Mouse (Mus musculus) A20 (cell line): ENCODE results near the gene Cd163.
"Not testable (repeated sequence)": the region's sequence is repeated elsewhere in the genome, so short reads cannot be mapped to it uniquely, and the experiment has no call there.

Experiments used
- DNase-seq: peaks from one replicate; pipeline ENCODE4 v3.0.0-alpha.2; 2011; ENCODE audit warnings: low read depth, low spot score

Gene Cd163

GRCm38 (mm10) chr6:124304356-124304755 lies at the start of gene Cd163:
Cd163 (plus strand) TSS chr6:124304656.
- DNase-seq: no peak

DNA sequence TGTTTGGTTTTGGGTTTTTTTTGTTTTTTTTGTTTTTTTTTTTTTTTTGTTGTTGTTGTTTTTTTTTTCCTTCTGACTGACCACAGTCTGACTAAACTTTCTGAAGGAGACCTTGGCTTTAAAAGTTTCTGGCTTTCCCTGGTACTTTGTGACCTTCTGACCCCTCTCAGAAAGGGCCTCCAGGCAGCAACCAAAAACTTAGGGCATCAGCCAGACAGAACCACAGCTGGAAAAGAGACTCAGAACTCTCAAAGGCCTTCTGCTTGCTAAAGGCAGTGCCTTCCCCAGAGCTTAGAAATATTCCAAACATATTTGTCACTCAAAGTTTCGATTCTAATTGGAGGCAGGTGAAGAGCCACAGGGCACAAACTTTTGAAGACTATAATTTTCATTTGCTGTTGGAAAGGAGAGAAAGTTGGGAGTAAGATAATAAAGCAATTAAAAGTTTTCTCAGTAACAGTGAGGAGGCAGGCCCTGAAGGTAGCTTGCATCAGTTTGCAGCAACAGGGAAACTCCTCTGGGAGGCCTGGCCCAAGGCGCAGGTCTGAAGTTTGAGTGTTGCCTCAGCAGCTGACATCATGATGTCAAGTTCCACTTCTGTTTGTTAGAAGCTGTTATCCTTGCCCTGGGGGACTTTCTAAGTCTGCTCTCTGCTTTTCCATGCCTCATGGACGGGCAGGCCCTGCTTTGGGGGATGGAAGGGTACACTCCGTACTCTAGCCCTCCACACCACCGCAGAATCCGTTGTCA lies 48.6 kb upstream of the Cd163 start:
- no peak for DNase-seq

GRCm38 (mm10) chr6:124260198-124260931 lies 44.1 kb upstream of the Cd163 start:
- DNase-seq: peak; percentile 59

DNA sequence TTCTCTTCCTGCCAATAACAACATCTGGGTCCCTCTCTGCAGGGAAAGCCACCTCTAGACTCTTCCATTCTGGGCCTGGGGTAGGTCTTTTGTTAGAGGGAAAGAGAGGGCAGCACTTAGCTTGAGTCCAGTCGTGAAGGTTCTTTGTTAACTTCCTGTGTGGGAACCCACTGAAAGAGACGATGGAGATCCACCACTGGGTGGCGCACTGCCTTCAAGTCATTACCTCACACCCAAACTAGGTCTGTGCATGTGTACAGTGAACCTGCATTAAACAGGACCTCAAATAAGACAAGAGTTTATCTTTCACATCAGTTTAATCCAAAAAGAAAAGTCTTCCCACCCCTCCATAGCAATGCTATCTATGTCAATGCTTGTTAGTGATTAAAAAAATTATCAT lies 41.8 kb upstream of the Cd163 start:
- peak; percentile 67 for DNase-seq

DNA sequence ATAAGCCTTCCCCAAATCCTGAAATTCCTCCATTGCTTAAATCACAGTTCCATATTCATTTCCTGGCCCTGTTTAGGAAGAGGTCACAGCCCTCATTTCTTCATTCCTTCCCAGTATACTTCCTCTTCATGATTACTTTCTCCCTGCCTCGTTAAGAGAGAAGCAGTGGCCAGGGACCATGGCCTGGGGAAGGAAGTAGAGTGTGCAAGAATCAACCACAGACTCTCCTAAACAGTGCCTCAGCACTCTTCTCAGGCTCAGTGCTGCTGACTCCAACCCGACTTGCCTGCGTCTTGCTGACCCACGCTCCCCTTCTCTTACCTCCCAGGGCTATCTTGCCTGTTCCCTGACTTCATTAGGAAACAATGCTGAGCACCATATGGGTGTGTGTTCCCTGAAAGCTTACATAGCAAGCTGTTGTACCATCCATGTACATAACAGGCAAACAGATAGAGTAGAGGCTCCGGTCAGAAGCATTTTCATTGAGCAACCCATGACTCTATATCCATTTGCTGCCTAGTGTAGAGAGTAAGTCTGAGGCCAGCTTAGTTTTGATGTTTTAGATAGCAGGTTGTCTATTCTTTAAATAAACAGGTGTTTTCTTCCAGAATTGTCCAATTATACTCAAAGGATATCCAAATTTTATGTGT lies 31.1 kb upstream of the Cd163 start:
- DNase-seq: no peak

DNA sequence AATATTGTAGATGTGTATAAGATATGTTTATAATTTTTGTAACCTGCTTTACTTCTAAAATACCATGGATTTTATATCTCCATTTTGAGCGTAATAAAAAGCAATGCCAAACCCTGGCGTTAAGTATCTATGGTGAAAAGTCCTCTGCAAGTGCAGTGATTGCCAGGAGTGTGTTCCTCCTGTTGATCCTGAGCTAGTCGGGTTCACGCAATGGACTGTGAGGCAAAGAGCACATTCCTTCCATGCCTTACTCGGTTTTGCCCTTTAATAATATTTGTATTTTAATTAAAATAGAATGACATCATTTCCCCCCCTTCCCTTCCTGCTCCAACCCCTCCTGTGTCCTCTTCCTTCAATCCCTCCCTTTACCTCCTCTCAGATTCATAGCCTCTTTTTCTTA lies 26.8 kb upstream of the Cd163 start:
- DNase-seq: no peak

GRCm38 (mm10) chr6:124278291-124278690 lies 26.2 kb upstream of the Cd163 start:
- DNase-seq: no peak

DNA sequence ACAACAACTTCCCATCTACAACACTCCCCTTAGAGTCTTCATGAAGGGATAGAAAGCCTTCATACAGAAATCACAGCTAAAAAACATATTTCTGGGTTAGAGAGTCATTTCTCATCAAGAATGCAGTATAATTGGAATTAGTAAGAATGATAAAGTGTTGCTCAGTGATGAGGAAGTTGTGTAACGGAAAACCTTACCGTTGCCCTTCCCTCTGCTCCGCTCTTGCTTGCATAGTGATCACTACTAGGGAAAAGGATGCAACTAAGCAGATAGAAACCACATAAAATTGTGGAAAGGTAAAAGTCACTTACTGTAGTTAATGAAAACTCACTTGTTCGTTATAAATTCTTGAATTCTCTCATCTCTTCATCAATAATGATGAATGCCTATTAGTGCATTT lies 21.7 kb upstream of the Cd163 start:
- no peak for DNase-seq

DNA sequence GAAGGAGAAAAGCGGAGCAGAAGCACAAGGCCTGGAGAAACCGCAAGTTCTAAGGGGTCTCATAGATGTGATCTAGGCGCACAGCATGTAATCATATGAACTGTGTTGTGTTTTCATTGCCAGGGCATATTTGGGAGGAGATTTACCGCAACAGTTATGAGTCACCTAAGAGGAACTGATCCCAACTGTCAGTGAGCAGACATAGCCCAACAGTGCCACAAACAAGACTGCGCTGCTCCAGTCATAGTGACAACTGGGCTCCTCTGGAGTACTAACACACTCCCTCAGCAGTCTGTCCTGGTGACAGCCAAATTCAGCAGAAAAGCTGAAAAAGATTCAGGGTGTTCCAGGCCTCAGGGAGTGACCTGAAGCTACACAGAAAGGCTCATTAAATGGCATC lies 7.1 kb upstream of the Cd163 start:
- DNase-seq: not testable (repeated sequence)

GRCm38 (mm10) chr6:124301447-124302192 lies 2.8 kb upstream of the Cd163 start:
- no peak for DNase-seq

DNA sequence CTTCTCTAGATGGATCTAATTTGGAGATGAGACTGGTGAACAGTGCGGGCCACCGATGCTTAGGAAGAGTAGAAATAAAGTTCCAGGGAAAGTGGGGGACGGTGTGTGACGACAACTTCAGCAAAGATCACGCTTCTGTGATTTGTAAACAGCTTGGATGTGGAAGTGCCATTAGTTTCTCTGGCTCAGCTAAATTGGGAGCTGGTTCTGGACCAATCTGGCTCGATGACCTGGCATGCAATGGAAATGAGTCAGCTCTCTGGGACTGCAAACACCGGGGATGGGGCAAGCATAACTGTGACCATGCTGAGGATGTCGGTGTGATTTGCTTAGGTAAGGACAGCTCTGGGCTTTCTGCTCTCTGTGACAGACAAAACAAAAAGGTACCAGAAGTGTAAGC lies 4.5 kb downstream of the Cd163 start:
- DNase-seq: no peak

- DNase-seq: no peak
Observed at GRCm38 (mm10) chr6:124312292-124312691, 7.8 kb downstream of the Cd163 start.

GRCm38 (mm10) chr6:124320371-124320770 lies 15.9 kb downstream of the Cd163 start:
- no peak for DNase-seq

- DNase-seq: no peak
Observed at GRCm38 (mm10) chr6:124321481-124322475, 17.3 kb downstream of the Cd163 start.

DNA sequence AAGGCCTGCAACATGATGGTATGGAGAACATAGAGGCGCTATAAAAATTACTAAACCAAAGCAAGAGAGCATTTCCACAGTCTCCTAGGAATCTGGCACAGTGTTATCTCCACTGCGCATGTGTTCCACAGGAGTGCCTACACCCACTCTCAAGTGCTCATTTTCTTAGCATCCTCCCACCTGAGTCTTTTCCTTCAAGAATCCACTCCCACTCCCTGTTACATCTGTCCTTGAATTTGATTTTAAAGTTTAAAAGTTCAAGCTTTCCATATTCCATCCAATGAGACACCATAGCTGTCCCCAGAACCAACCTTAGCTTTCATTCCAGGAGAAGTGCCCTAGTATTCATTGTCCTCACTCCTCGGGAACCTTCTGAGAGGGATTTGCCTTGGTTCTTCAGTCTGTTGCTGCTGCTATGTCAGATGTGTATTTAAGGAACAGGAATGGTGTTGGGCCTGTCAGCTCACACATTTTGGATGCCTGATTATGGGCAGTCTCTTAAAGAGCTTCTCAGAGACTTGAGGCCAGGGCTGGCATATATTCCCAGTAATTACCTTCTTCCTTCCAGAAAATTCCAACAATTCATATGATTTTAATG lies 24.0 kb downstream of the Cd163 start:
- no peak for DNase-seq

GRCm38 (mm10) chr6:124329622-124330021 lies 25.2 kb downstream of the Cd163 start:
- DNase-seq: peak; percentile 8

- DNase-seq: no peak
Observed at GRCm38 (mm10) chr6:124345096-124345495, 40.6 kb downstream of the Cd163 start.

DNA sequence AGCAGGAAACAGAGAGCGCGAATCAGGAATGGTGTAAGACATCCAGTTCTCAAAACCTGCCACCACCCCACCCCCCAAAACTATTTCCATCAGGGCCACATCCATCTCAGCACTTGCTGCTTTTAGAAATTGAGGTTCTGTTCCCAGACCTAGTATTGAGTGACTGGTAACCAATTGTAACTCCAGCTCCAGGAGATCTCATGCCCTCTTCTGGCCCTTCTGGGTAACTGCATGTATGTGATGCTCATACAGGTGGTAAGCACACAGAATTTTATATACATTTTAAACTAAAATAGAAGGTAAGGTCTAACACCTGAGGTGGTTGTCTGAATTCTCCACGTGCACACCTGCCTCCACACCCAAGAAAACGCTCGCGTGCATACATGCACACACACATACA lies 42.2 kb downstream of the Cd163 start:
- DNase-seq: peak; percentile 21

DNA sequence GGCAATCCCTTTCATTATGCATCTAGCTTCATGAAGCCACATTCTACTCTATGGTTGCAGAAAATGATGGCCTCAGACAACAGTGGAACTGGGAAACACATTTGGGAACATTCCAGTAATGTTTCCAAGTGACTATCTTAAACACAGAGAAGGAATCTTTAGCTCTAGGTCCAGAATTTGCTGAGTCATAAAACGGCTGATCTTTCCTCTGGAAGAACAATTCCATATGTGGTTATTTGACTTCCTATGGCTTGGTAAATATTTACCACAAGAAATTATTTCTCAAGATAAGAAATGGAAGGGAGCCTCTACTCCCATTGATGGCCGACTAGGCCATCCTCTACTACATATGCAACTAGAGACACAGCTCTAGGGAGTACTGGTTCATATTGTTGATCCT lies 48.8 kb downstream of the Cd163 start:
- no peak for DNase-seq

DNA sequence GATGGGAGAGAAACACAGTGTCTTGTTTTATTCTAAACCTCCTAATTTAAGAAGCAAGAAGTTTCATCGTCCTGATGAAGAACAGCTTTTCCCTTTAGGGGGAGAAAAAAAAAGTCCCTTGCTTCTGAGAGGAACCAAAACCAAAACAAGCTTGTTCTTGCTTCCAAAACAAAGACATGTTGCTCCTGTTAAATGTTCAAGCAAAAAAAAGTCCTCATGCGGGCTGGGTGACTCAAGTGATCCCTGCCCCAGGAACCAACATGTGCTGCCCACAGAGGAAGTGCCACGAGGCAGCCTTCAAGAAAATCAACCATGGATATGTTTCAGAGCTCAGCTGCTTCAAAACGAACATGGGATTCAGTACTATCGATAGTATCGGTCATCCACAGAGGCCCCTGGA lies 54.5 kb downstream of the Cd163 start:
- no peak for DNase-seq
